Mouse (Mus musculus) liver, adult 2 months (tissue): ENCODE measurements at regions not wholly inside any gene's neighbourhood (a gene's known extent, or its start where the extent isn't known, plus 50 kb on each side); places are given as distances from the start of the nearest gene placed in this dataset.

ENCODE experiments used
- CTCF ChIP-seq: fragments of 200-500 bp; IDR thresholded peaks from 2 replicates; pipeline ENCODE4 v1.5.1; 2011; ENCODE audit warnings: low read depth, low read length, control low read depth
- POLR2A ChIP-seq: fragments of 200-500 bp; IDR thresholded peaks from 2 replicates; pipeline ENCODE4 v1.6.1; 2011; ENCODE audit warnings: low read length, control low read depth; ENCODE audit not compliant: insufficient read depth; ENCODE audit errors: extremely low read depth

DNA sequence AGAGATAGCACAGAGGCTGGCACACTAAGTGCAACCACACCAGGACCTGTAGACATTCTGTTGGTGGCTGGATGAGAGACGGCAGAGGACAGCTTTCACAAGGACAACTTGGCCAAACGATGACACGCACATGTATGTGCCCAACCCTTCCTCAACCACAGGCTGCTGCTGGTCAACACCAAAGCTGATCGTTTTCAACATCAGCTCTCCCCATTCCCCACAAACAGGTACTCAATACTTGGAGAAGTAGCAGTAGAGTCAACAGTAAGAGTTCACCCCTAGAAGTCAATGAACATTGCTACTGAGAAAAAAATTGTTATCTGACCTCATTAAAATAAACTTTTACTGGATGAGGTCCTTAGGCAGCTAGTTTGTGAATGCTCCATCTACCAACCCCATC is 119.6 kb downstream of the Utp18 start:
- TF ChIP-seq CTCF (no peak), POLR2A (no peak)
